Mouse (Mus musculus): Measurements from ENCODE around the gene Agl.

DNA sequence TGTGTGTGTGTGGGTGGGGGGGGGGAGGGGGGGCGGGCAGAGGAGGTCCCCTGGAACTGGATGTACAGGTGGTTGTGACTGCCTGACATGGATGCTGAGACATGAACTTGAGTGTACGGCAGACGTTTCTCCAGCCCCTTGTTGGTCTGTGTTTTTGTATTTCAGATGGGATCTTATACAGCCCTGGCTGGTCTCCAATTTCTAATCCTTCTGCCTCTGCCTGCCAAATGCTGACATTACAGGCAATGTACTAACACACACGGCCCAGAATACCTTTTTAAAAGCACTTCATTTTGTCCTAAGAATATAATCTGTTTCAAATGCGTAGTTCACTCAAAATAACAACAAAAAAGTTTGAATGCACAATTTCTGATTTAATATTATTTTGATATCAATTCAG lies 23.4 kb upstream of the Agl start:
- peak; percentile 37; the same call in 1 of the 2 replicates for TF ChIP-seq CTCF (IDR thresholded peaks at IDR 0.05; ENCODE audit: low read depth)
- no peak for TF ChIP-seq EP300 (optimal IDR thresholded peaks at IDR 0.05)

Data from stomach, postnatal 0 days (tissue).